Mouse (Mus musculus) intestine, embryonic 15.5 days (tissue): ENCODE results near the gene Olfr107. TPM values are rescaled to one million over a fixed set of nuclear protein-coding genes. Genes with fewer than 3 reads are reported as not detected.

Source experiments
- ATAC-seq: fragments of 200-750 bp; cut with Nextera tagmentation; 2 replicates; pipeline ENCODE4 v1.8.0; 2017; ENCODE audit warnings: moderate TSS enrichment, moderate library complexity
- H3K27ac ChIP-seq: fragments of 300-500 bp; sonication (generic); 2 replicates; pipeline ENCODE4 v1.5.1; 2015; ENCODE audit warnings: mild to moderate bottlenecking, inconsistent platforms
- H3K27me3 ChIP-seq: fragments of 300-500 bp; sonication (generic); replicated peaks from 2 replicates; pipeline ENCODE4 v1.6.1; 2015; ENCODE audit warnings: inconsistent platforms
- H3K36me3 ChIP-seq: fragments of 300-500 bp; sonication (generic); 2 replicates; pipeline ENCODE4 v1.6.1; 2015; ENCODE audit warnings: inconsistent platforms
- H3K4me1 ChIP-seq: fragments of 300-500 bp; sonication (generic); replicated peaks from 2 replicates; pipeline ENCODE4 v1.6.1; 2015; ENCODE audit warnings: inconsistent platforms
- H3K4me2 ChIP-seq: fragments of 300-500 bp; sonication (generic); replicated peaks from 2 replicates; pipeline ENCODE4 v1.6.1; 2015; ENCODE audit warnings: mild to moderate bottlenecking, inconsistent platforms
- H3K4me3 ChIP-seq: fragments of 300-500 bp; sonication (generic); replicated peaks from 2 replicates; pipeline ENCODE4 v1.5.1; 2015; ENCODE audit warnings: inconsistent platforms
- H3K9ac ChIP-seq: fragments of 300-500 bp; sonication (generic); 2 replicates; pipeline ENCODE4 v1.6.1; 2015; ENCODE audit warnings: inconsistent platforms
- H3K9me3 ChIP-seq: fragments of 300-500 bp; sonication (generic); 2 replicates; pipeline ENCODE4 v1.6.1; 2016; ENCODE audit warnings: inconsistent platforms
- WGBS: fragments of 180-500 bp; shearing (Covaris S2); methylation state at CpG from one replicate; pipeline ENCODE4 v1.1.7; 2015; 5-methylcytosine and 5-hydroxymethylcytosine counted together
- polyA plus RNA-seq: library from polyadenylated mRNA; unstranded; fragments of >200 nt; fragmentation: Nextera tagmentation; extraction: Ambion mirVana; gene quantifications from 2 replicates; pipeline ENCODE4 v1.2.1, GENCODE M21; 2015

Gene Olfr107
- polyA plus RNA-seq = not detected in 2 replicates

- Histone ChIP-seq H3K4me3 (no peak within 1 kb of the TSS), H3K36me3 (no peaks in the 10 kb centered on the region), H3K9me3 (no peaks in the 10 kb centered on the region), H3K27ac (no peak within 1 kb of the TSS), H3K4me1 (no peaks in the 10 kb centered on the region), H3K27me3 (no peaks in the 10 kb centered on the region), H3K9ac (no peak within 1 kb of the TSS), H3K4me2 (no peak within 1 kb of the TSS)
- 76% methylated on average over 3 of the region's 3 CpGs for WGBS
- no peak for ATAC-seq
These were observed at the start of gene Olfr107 for GRCm38 (mm10) chr17:37398926-37399325. Gene Olfr107 (plus strand): TSS chr17:37399226.

GRCm38 (mm10) chr17:37359282-37359681, 39.7 kb upstream of the Olfr107 start, which contains the start of gene Olfr104-ps:
Gene Olfr104-ps (plus strand): TSS chr17:37359582.
- H3K9me3 ChIP-seq = no peaks in the 10 kb centered on the region
- H3K4me2 ChIP-seq = no peak within 1 kb of the TSS
- H3K4me1 ChIP-seq = no peaks in the 10 kb centered on the region
- H3K9ac ChIP-seq = no peak within 1 kb of the TSS
- no peaks in the 10 kb centered on the region for H3K36me3 ChIP-seq
- no peak within 1 kb of the TSS for H3K27ac ChIP-seq
- H3K27me3 ChIP-seq = no peaks in the 10 kb centered on the region
- H3K4me3 ChIP-seq = no peak within 1 kb of the TSS
- ATAC-seq = no peak

GRCm38 (mm10) chr17:37378733-37379132, 20.3 kb upstream of the Olfr107 start, which contains the start of gene Olfr105-ps:
Gene Olfr105-ps (plus strand): TSS chr17:37379033.
- Histone ChIP-seq H3K4me2 (no peak within 1 kb of the TSS), H3K4me3 (no peak within 1 kb of the TSS), H3K9me3 (no peaks in the 10 kb centered on the region), H3K9ac (no peak within 1 kb of the TSS), H3K4me1 (no peaks in the 10 kb centered on the region), H3K36me3 (no peaks in the 10 kb centered on the region), H3K27ac (no peak within 1 kb of the TSS), H3K27me3 (no peaks in the 10 kb centered on the region)
- no peak for ATAC-seq

GRCm38 (mm10) chr17:37390093-37390492, 8.9 kb upstream of the Olfr107 start, which contains the start of gene Olfr106-ps:
Gene Olfr106-ps (plus strand): TSS chr17:37390393.
- no peak within 1 kb of the TSS for H3K9ac ChIP-seq
- no peaks in the 10 kb centered on the region for H3K9me3 ChIP-seq
- H3K27ac ChIP-seq = no peak within 1 kb of the TSS
- 80% methylated on average over 1 of the region's 1 CpGs for WGBS
- no peaks in the 10 kb centered on the region for H3K4me1 ChIP-seq
- H3K36me3 ChIP-seq = no peaks in the 10 kb centered on the region
- no peak for ATAC-seq
- H3K4me2 ChIP-seq = no peak within 1 kb of the TSS
- no peaks in the 10 kb centered on the region for H3K27me3 ChIP-seq
- H3K4me3 ChIP-seq = no peak within 1 kb of the TSS

GRCm38 (mm10) chr17:37413380-37413779, 14.4 kb downstream of the Olfr107 start:
- H3K9ac ChIP-seq = no peak overlapping the region
- no peaks in the 10 kb centered on the region for H3K36me3 ChIP-seq
- H3K4me3 ChIP-seq = no peak overlapping the region
- no peak overlapping the region for H3K27ac ChIP-seq
- H3K4me1 ChIP-seq = no peaks in the 10 kb centered on the region
- no peaks in the 10 kb centered on the region for H3K9me3 ChIP-seq
- H3K27me3 ChIP-seq = no peaks in the 10 kb centered on the region
- no peak overlapping the region for H3K4me2 ChIP-seq
- ATAC-seq = peak; percentile 91

- WGBS = 85% methylated on average over 1 of the region's 1 CpGs
- ATAC-seq = no peak
- H3K4me2 ChIP-seq = no peak within 1 kb of the TSS
- no peaks in the 10 kb centered on the region for H3K36me3 ChIP-seq
- H3K27me3 ChIP-seq = no peaks in the 10 kb centered on the region
- H3K27ac ChIP-seq = no peak within 1 kb of the TSS
- H3K9me3 ChIP-seq = no peaks in the 10 kb centered on the region
- no peaks in the 10 kb centered on the region for H3K4me1 ChIP-seq
- no peak within 1 kb of the TSS for H3K9ac ChIP-seq
- H3K4me3 ChIP-seq = no peak within 1 kb of the TSS
These were observed 46.2 kb downstream of the Olfr107 start, which contains the start of gene Olfr108 for GRCm38 (mm10) chr17:37445180-37445579. Gene Olfr108 (plus strand): TSS chr17:37445480.

Other genes with a start within 250 kb of the Olfr107 start
- not detected in 2 replicates for gene Olfr93, start 237.7 kb upstream of the Olfr107 start, polyA plus RNA-seq
- gene Ubd, start 205.3 kb upstream of the Olfr107 start, polyA plus RNA-seq = not detected in 2 replicates
- gene Olfr94, start 198.2 kb upstream of the Olfr107 start, polyA plus RNA-seq = not detected in 2 replicates
- gene Olfr95, start 186.1 kb upstream of the Olfr107 start, polyA plus RNA-seq = not detected in 2 replicates
- not detected in 2 replicates for gene Olfr96, start 179.1 kb upstream of the Olfr107 start, polyA plus RNA-seq
- not detected in 2 replicates for gene Olfr97, start 161.9 kb upstream of the Olfr107 start, polyA plus RNA-seq
- gene Olfr98, start 135.5 kb upstream of the Olfr107 start, polyA plus RNA-seq = not detected in 2 replicates
- 4.8 and 4.9 TPM in 2 replicates for gene H2-M3, start 129.0 kb upstream of the Olfr107 start, polyA plus RNA-seq
- 0.10 TPM in 1 of 2 replicates, not detected in the other for gene Olfr99, start 115.8 kb upstream of the Olfr107 start, polyA plus RNA-seq
- gene Olfr101, start 94.9 kb upstream of the Olfr107 start, polyA plus RNA-seq = not detected in 2 replicates
- not detected in 2 replicates for gene Olfr102, start 82.2 kb upstream of the Olfr107 start, polyA plus RNA-seq
- gene Olfr103, start 59.5 kb upstream of the Olfr107 start, polyA plus RNA-seq = not detected in 2 replicates
- not detected in 2 replicates for gene Olfr104-ps, start 39.6 kb upstream of the Olfr107 start, polyA plus RNA-seq
- gene Olfr105-ps, start 20.2 kb upstream of the Olfr107 start, polyA plus RNA-seq = not detected in 2 replicates
- not detected in 2 replicates for gene Olfr106-ps, start 8.8 kb upstream of the Olfr107 start, polyA plus RNA-seq
- not detected in 2 replicates for gene Olfr108, start 46.3 kb downstream of the Olfr107 start, polyA plus RNA-seq
- gene Olfr109, start 59.7 kb downstream of the Olfr107 start, polyA plus RNA-seq = not detected in 2 replicates
- not detected in 2 replicates for gene H2-M2, start 84.3 kb downstream of the Olfr107 start, polyA plus RNA-seq
- not detected in 2 replicates for gene Olfr110, start 93.2 kb downstream of the Olfr107 start, polyA plus RNA-seq
- 0.09 TPM in 1 of 2 replicates, not detected in the other for gene Olfr111, start 108.8 kb downstream of the Olfr107 start, polyA plus RNA-seq
- gene Olfr112, start 170.2 kb downstream of the Olfr107 start, polyA plus RNA-seq = not detected in 2 replicates
- gene Olfr113, start 178.4 kb downstream of the Olfr107 start, polyA plus RNA-seq = not detected in 2 replicates
- gene Olfr114, start 193.5 kb downstream of the Olfr107 start, polyA plus RNA-seq = not detected in 2 replicates
- not detected in 2 replicates for gene Olfr115, start 227.9 kb downstream of the Olfr107 start, polyA plus RNA-seq
- not detected in 2 replicates for gene Olfr116, start 228.0 kb downstream of the Olfr107 start, polyA plus RNA-seq